Mouse (Mus musculus) myocyte (in vitro differentiated cells): ENCODE data around the gene Gtf2ird2.

Experiments
- CEBPB ChIP-seq: IDR thresholded peaks from 2 replicates; pipeline ENCODE4 v1.6.1; 2011; ENCODE audit warnings: mild to moderate bottlenecking, moderate library complexity; ENCODE audit not compliant: poor library complexity, insufficient read depth, severe bottlenecking
- E2F4 ChIP-seq: IDR thresholded peaks from one replicate; pipeline ENCODE4 v1.6.1; 2011; ENCODE audit warnings: mild to moderate bottlenecking, control low read depth, moderate library complexity; ENCODE audit not compliant: insufficient read depth
- MAX ChIP-seq: IDR thresholded peaks from one replicate; pipeline ENCODE4 v1.6.1; 2011; ENCODE audit warnings: low read depth, mild to moderate bottlenecking, control low read depth
- MYOD1 ChIP-seq, 3 experiments: IDR thresholded peaks; one replicate each; pipeline ENCODE4 v1.6.1; 2011; ENCODE audit warnings: control low read depth in 2 of 3, low read depth in 2 of 3, mild to moderate bottlenecking in 2 of 3, moderate library complexity in 1 of 3; ENCODE audit not compliant: insufficient read length in 2 of 3, control insufficient read depth in 1 of 3
- MYOG ChIP-seq, 3 experiments: IDR thresholded peaks; one replicate each; pipeline ENCODE4 v1.6.1; 2011; ENCODE audit warnings: control low read depth in 2 of 3, low read depth in 2 of 3, mild to moderate bottlenecking in 2 of 3; ENCODE audit not compliant: insufficient read length in 2 of 3, control insufficient read depth in 1 of 3, insufficient read depth in 1 of 3
- POLR2A ChIP-seq: IDR thresholded peaks from one replicate; pipeline ENCODE4 v1.6.1; 2011; ENCODE audit warnings: low read depth, mild to moderate bottlenecking, control low read depth, moderate library complexity; ENCODE audit not compliant: insufficient read length
- POLR2AphosphoS2 ChIP-seq: IDR thresholded peaks from one replicate; pipeline ENCODE4 v1.6.1; 2011; ENCODE audit warnings: low read depth, control low read depth; ENCODE audit not compliant: insufficient read length
- REST ChIP-seq: IDR thresholded peaks from one replicate; pipeline ENCODE4 v1.6.1; 2011; ENCODE audit warnings: mild to moderate bottlenecking, control low read depth, moderate library complexity; ENCODE audit not compliant: insufficient read depth, insufficient read length
- TCF3 ChIP-seq: IDR thresholded peaks from one replicate; pipeline ENCODE4 v1.6.1; 2011; ENCODE audit warnings: low read depth, control low read depth; ENCODE audit not compliant: insufficient read length
- USF1 ChIP-seq: IDR thresholded peaks from one replicate; pipeline ENCODE4 v1.6.1; 2011; ENCODE audit warnings: low read depth, mild to moderate bottlenecking, control low read depth, moderate library complexity

- no peak for TF ChIP-seq MAX
- no peak for TF ChIP-seq POLR2A
- no peak for TF ChIP-seq MYOD1 (IDR thresholded peaks at IDR 0.05; ENCODE audit: control insufficient read depth in 1 of 3, insufficient read length in 2 of 3, low read depth in 2 of 3)
- TF ChIP-seq CEBPB: no peak
- no peak for TF ChIP-seq MYOG (IDR thresholded peaks at IDR 0.05; ENCODE audit: control insufficient read depth in 1 of 3, insufficient read depth in 1 of 3, insufficient read length in 2 of 3, low read depth in 2 of 3)
- no peak for TF ChIP-seq POLR2AphosphoS2
- no peak for TF ChIP-seq TCF3
- no peak for TF ChIP-seq USF1
- TF ChIP-seq REST: no peak
- TF ChIP-seq E2F4: no peak
These were observed 17.2 kb upstream of the Gtf2ird2 start for GRCm38 (mm10) chr5:134166642-134167041.
